Mouse (Mus musculus): ENCODE data around the gene Atxn7l2. TPM values are rescaled to one million over a fixed set of nuclear protein-coding genes. Genes with fewer than 3 reads are reported as not detected.

Gene Atxn7l2
- 36.4 and 37.2 TPM in 2 replicates for polyA plus RNA-seq (2012; rRNA removed)

DNA sequence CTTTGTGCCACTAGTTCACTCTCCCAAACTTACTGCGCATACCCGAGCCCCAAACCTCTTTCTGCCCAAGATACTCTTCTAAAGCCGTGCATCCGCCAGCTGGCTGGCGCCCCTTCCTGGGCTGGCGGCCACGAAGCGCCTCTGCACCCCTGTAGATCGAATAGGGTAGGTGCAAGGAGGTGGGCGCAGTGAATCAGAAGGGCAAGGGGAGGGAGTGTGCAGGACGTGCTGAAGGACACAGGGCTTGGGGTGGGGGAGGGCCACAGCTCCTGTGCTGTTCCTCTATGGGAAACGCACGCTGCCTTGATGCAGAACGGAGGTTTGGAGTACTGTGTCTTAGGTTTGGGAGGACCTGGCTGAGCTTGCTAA, at the start of gene Atxn7l2:
TSS of gene Atxn7l2 (minus strand) at position 164 of the 369 bp plus-strand sequence.

GRCm38 (mm10) chr3:108256719-108257637, 46.2 kb upstream of the Atxn7l2 start, which contains the start of gene Psma5:
Gene Psma5, plus strand, starts transcription at chr3:108256926.

GRCm38 (mm10) chr3:108226558-108227350, 16.0 kb upstream of the Atxn7l2 start, which contains the start of gene Sypl2:
Gene Sypl2, minus strand, starts transcription at chr3:108226648.

GRCm38 (mm10) chr3:108200329-108201323, 10.1 kb downstream of the Atxn7l2 start, which contains the start of gene Cyb561d1:
Gene Cyb561d1, minus strand, starts transcription at chr3:108201212.

GRCm38 (mm10) chr3:108186098-108187047, 24.4 kb downstream of the Atxn7l2 start, which contains the start of gene Amigo1:
Gene Amigo1, plus strand, starts transcription at chr3:108186335.

DNA sequence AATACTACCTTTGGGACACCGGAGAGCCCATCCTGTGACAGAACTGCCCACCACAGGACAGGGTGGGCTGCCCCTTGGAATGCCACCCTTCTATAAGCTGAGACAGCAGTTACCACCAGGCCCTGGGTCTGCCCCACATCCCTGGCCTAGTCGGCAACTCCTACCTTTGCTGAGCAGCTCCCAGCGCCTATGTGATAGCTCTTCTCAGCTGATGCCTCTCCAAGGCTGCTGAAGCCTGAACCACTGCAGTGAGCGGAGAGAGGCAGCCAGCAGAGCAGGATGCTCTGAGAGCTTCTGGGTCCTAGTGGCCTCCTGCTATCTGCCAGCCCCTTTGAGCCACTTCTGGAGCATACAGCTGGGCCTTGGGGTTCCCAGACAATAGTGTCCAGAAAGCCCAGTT, 56.1 kb downstream of the Atxn7l2 start, which contains the start of gene Gpr61:
TSS of gene Gpr61 (minus strand) at position 227 of the 400 bp plus-strand sequence.

Other genes with a start within 250 kb of the Atxn7l2 start
- gene Gstm3, start 241.7 kb downstream of the Atxn7l2 start, polyA plus RNA-seq (2012; rRNA removed): not detected in 2 replicates
- gene Gstm2, start 224.5 kb downstream of the Atxn7l2 start, polyA plus RNA-seq (2012; rRNA removed): 6.8 and 8.2 TPM in 2 replicates
- gene Gstm1, start 193.0 kb downstream of the Atxn7l2 start, polyA plus RNA-seq (2012; rRNA removed): 86.3 and 90.3 TPM in 2 replicates
- gene Gstm4, start 166.0 kb downstream of the Atxn7l2 start, polyA plus RNA-seq (2012; rRNA removed): 17.0 and 18.1 TPM in 2 replicates
- gene Ampd2, start 124.3 kb downstream of the Atxn7l2 start, polyA plus RNA-seq (2012; rRNA removed): 90.2 and 99.8 TPM in 2 replicates
- gene Gnat2, start 118.1 kb downstream of the Atxn7l2 start, polyA plus RNA-seq (2012; rRNA removed): 0.10 and 0.20 TPM in 2 replicates
- 79.9 and 83.6 TPM in 2 replicates for gene Gnai3, start 64.8 kb downstream of the Atxn7l2 start, polyA plus RNA-seq (2012; rRNA removed)
- 5.2 TPM in 2 replicates for gene Gpr61, start 56.1 kb downstream of the Atxn7l2 start, polyA plus RNA-seq (2012; rRNA removed)
- gene Amigo1, start 24.6 kb downstream of the Atxn7l2 start, polyA plus RNA-seq (2012; rRNA removed): 19.0 and 19.8 TPM in 2 replicates
- 6.6 and 6.9 TPM in 2 replicates for gene Cyb561d1, start 9.7 kb downstream of the Atxn7l2 start, polyA plus RNA-seq (2012; rRNA removed)
- 1.0 and 2.5 TPM in 2 replicates for gene Sypl2, start 15.7 kb upstream of the Atxn7l2 start, polyA plus RNA-seq (2012; rRNA removed)
- 166 and 175 TPM in 2 replicates for gene Psma5, start 46.0 kb upstream of the Atxn7l2 start, polyA plus RNA-seq (2012; rRNA removed)
- gene Sort1, start 73.1 kb upstream of the Atxn7l2 start, polyA plus RNA-seq (2012; rRNA removed): 61.8 and 62.0 TPM in 2 replicates
- gene Mybphl, start 154.0 kb upstream of the Atxn7l2 start, polyA plus RNA-seq (2012; rRNA removed): 0.05 and 0.08 TPM in 2 replicates
- 18.1 and 19.3 TPM in 2 replicates for gene Psrc1, start 172.9 kb upstream of the Atxn7l2 start, polyA plus RNA-seq (2012; rRNA removed)
- gene Celsr2, start 204.6 kb upstream of the Atxn7l2 start, polyA plus RNA-seq (2012; rRNA removed): 35.7 and 42.0 TPM in 2 replicates
- gene Sars, start 234.3 kb upstream of the Atxn7l2 start, polyA plus RNA-seq (2012; rRNA removed): 165 and 175 TPM in 2 replicates